Mouse (Mus musculus): Measurements from ENCODE around the gene Tmem229b. TPM values are rescaled to one million over a fixed set of nuclear protein-coding genes. Genes with fewer than 3 reads are reported as not detected.
A peak's percentile ranks its signal among the peaks of the same experiment; 100 is the strongest.
"Not testable (repeated sequence)": the region's sequence is repeated elsewhere in the genome, so short reads cannot be mapped to it uniquely, and the experiment has no call there.

Tmem229b gene
- polyA plus RNA-seq, 1 experiment = 80.8 TPM

DNA sequence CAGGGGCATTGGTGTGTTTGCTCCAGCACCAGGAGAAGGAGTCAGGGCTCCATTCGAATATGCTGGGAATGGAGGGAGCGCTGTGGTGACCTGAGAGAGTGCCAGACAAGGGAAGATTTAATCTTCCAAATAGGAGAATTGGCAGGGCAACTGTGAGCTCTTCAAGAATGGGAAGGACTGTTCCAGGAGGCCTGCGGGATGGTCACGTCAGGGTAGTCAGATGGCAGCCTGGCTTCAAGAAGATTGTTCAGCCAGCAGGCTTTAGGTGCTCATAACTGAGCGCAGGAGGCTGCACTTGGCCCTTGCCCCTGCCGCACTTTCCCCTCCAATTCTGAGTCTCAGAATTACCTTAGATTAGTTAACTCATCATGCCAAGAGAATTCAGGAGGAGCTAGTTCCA, 64.5 kb downstream of the Tmem229b start:
- Histone ChIP-seq H3K4me3 (replicated peaks; ENCODE audit: insufficient read depth, low read depth, low read length) (no peak overlapping the region), H3K4me1 (ENCODE audit: control insufficient read depth, insufficient read depth, low read length) (peaks cover 4% of the 10 kb centered on the region; the same call in 1 of the 2 replicates), H3K27ac (ENCODE audit: insufficient read depth, low read length) (no peak overlapping the region), H3K27me3 (ENCODE audit: control insufficient read depth, insufficient read depth, low read length) (no peaks in the 10 kb centered on the region; the same call in 1 of the 2 replicates)
- WGBS = 42% methylated on average over 6 of the region's 6 CpGs
- TF ChIP-seq POLR2A (IDR thresholded peaks at IDR 0.05; ENCODE audit: borderline replicate concordance, insufficient read depth, low read length) = no peak
- no peak for TF ChIP-seq CTCF (IDR thresholded peaks at IDR 0.05; ENCODE audit: borderline replicate concordance, insufficient read depth, low read depth, low read length)
- peak; percentile 52 to 68 for DNase-seq

- H3K4me3 ChIP-seq (replicated peaks; ENCODE audit: insufficient read depth, low read depth, low read length) = no peak overlapping the region
- H3K27me3 ChIP-seq (ENCODE audit: control insufficient read depth, insufficient read depth, low read length) = no peaks in the 10 kb centered on the region; the same call in 1 of the 2 replicates
- 95% methylated on average over 5 of the region's 5 CpGs for WGBS
- TF ChIP-seq POLR2A (IDR thresholded peaks at IDR 0.05; ENCODE audit: borderline replicate concordance, insufficient read depth, low read length) = no peak
- no peak for TF ChIP-seq CTCF (IDR thresholded peaks at IDR 0.05; ENCODE audit: borderline replicate concordance, insufficient read depth, low read depth, low read length)
- peaks cover 4% of the 10 kb centered on the region; the same call in 1 of the 2 replicates for H3K4me1 ChIP-seq (ENCODE audit: control insufficient read depth, insufficient read depth, low read length)
- DNase-seq = no peak
- H3K27ac ChIP-seq (ENCODE audit: insufficient read depth, low read length) = no peak overlapping the region
These were observed 67.3 kb downstream of the Tmem229b start for GRCm38 (mm10) chr12:78940081-78940480.

- Histone ChIP-seq H3K27me3 (ENCODE audit: control insufficient read depth, insufficient read depth, low read length) (no peaks in the 10 kb centered on the region; the same call in 1 of the 2 replicates), H3K4me3 (replicated peaks; ENCODE audit: insufficient read depth, low read depth, low read length) (no peak overlapping the region), H3K4me1 (ENCODE audit: control insufficient read depth, insufficient read depth, low read length) (peaks cover 4% of the 10 kb centered on the region; the same call in 1 of the 2 replicates), H3K27ac (ENCODE audit: insufficient read depth, low read length) (no peak overlapping the region)
- no peak for DNase-seq
- 80% methylated on average over 7 of the region's 7 CpGs for WGBS
- no peak for TF ChIP-seq CTCF (IDR thresholded peaks at IDR 0.05; ENCODE audit: borderline replicate concordance, insufficient read depth, low read depth, low read length)
- no peak for TF ChIP-seq POLR2A (IDR thresholded peaks at IDR 0.05; ENCODE audit: borderline replicate concordance, insufficient read depth, low read length)
These were observed 67.9 kb downstream of the Tmem229b start for GRCm38 (mm10) chr12:78939393-78940037.

- H3K27me3 ChIP-seq (ENCODE audit: control insufficient read depth, insufficient read depth, low read length) = no peaks in the 10 kb centered on the region
- 82% methylated on average over 4 of the region's 4 CpGs for WGBS
These were observed 70.9 kb downstream of the Tmem229b start for GRCm38 (mm10) chr12:78936494-78936893.

GRCm38 (mm10) chr12:78929900-78930299, 77.5 kb downstream of the Tmem229b start:
- WGBS = 68% methylated on average over 1 of the region's 1 CpGs
- no peak overlapping the region for H3K27ac ChIP-seq (ENCODE audit: insufficient read depth, low read length)
- H3K27me3 ChIP-seq (ENCODE audit: control insufficient read depth, insufficient read depth, low read length) = no peaks in the 10 kb centered on the region
- H3K4me1 ChIP-seq (ENCODE audit: control insufficient read depth, insufficient read depth, low read length) = no peaks in the 10 kb centered on the region
- no peak overlapping the region for H3K4me3 ChIP-seq (replicated peaks; ENCODE audit: insufficient read depth, low read depth, low read length)
- TF ChIP-seq POLR2A (IDR thresholded peaks at IDR 0.05; ENCODE audit: borderline replicate concordance, insufficient read depth, low read length) (no peak), CTCF (IDR thresholded peaks at IDR 0.05; ENCODE audit: borderline replicate concordance, insufficient read depth, low read depth, low read length) (no peak)
- no peak for DNase-seq

More at GRCm38 (mm10) chr12:78936494-78936893, 70.9 kb downstream of the Tmem229b start:
- Histone ChIP-seq H3K27ac (ENCODE audit: insufficient read depth, low read length) (no peak overlapping the region), H3K4me3 (replicated peaks; ENCODE audit: insufficient read depth, low read depth, low read length) (no peak overlapping the region), H3K4me1 (ENCODE audit: control insufficient read depth, insufficient read depth, low read length) (no peaks in the 10 kb centered on the region)
- TF ChIP-seq POLR2A (IDR thresholded peaks at IDR 0.05; ENCODE audit: borderline replicate concordance, insufficient read depth, low read length) = no peak
- DNase-seq = no peak

GRCm38 (mm10) chr12:78927287-78927686, 80.1 kb downstream of the Tmem229b start:
- WGBS = 41% methylated on average over 5 of the region's 5 CpGs
- no peaks in the 10 kb centered on the region for H3K4me1 ChIP-seq (ENCODE audit: control insufficient read depth, insufficient read depth, low read length)
- TF ChIP-seq POLR2A (IDR thresholded peaks at IDR 0.05; ENCODE audit: borderline replicate concordance, insufficient read depth, low read length) (no peak), CTCF (IDR thresholded peaks at IDR 0.05; ENCODE audit: borderline replicate concordance, insufficient read depth, low read depth, low read length) (no peak)
- DNase-seq = no peak
- H3K27me3 ChIP-seq (ENCODE audit: control insufficient read depth, insufficient read depth, low read length) = no peaks in the 10 kb centered on the region
- H3K27ac ChIP-seq (ENCODE audit: insufficient read depth, low read length) = no peak overlapping the region
- H3K4me3 ChIP-seq (replicated peaks; ENCODE audit: insufficient read depth, low read depth, low read length) = no peak overlapping the region

DNA sequence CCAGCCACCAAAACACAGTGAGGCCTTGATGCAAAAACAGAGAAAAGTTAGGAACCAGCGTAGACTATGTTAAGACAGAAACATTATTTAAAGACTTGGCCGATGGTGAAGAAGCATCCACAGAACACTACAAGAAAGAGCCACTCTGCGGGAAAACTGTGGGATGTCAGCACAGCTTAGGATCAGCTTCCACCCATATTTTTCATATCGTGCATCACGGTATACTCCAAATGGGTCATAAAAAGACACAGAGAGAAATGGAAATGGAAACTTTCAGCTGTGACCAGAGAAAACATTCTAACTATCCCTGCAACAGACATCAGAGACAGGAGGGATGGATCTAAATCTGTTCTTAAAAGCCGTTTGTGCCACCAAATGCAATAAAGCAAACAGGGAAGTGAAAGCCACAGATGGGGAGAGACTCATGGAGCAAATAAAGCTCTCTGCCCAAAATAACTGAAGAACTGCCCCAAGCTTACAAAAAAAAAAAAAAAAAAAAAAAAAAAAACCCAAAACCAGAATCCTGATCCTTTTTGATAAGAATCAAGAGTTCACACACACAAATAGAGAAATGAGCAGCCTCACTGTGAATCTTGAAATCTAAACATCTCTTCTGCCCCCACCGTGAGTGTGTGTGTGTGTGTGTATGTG, 83.8 kb downstream of the Tmem229b start:
- WGBS = 95% methylated on average over 7 of the region's 7 CpGs
- Histone ChIP-seq H3K4me1 (ENCODE audit: control insufficient read depth, insufficient read depth, low read length) (peaks cover 2% of the 10 kb centered on the region; the same call in 1 of the 2 replicates), H3K4me3 (replicated peaks; ENCODE audit: insufficient read depth, low read depth, low read length) (no peak overlapping the region), H3K27me3 (ENCODE audit: control insufficient read depth, insufficient read depth, low read length) (no peaks in the 10 kb centered on the region), H3K27ac (ENCODE audit: insufficient read depth, low read length) (no peak overlapping the region)
- DNase-seq = no peak
- TF ChIP-seq CTCF (IDR thresholded peaks at IDR 0.05; ENCODE audit: borderline replicate concordance, insufficient read depth, low read depth, low read length) = no peak
- TF ChIP-seq POLR2A (IDR thresholded peaks at IDR 0.05; ENCODE audit: borderline replicate concordance, insufficient read depth, low read length) = no peak

DNA sequence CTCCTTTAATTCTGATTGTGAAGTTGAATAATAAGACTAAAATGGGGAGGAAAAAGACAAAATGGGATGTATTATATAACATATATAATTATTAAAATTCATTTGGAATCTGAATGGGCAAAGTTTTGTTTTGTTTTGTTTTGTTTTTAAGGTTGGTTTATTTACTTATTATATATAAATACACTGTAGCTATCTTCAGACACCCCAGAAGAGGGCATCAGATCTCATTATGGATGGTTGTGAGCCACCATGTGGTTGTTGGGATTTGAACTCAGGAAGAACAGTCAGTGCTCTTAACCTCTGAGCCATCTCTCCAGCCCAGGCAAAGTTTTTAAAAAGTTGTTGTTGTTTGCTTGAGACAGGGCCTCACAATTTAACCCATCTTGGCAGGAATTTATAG, 84.5 kb downstream of the Tmem229b start:
- not testable (repeated sequence) for H3K4me3 ChIP-seq (replicated peaks; ENCODE audit: insufficient read depth, low read depth, low read length); H3K4me1 ChIP-seq (ENCODE audit: control insufficient read depth, insufficient read depth, low read length); H3K27me3 ChIP-seq (ENCODE audit: control insufficient read depth, insufficient read depth, low read length); DNase-seq; H3K27ac ChIP-seq (ENCODE audit: insufficient read depth, low read length)
